Mouse (Mus musculus) stomach, postnatal 0 days (tissue): Measurements from ENCODE around the gene Dnmt3a.

Experiments used
- CTCF ChIP-seq: IDR thresholded peaks from 2 replicates; pipeline ENCODE4 v1.5.1; 2016; ENCODE audit warnings: antibody characterized with exemption, low read depth, mild to moderate bottlenecking, moderate library complexity
- EP300 ChIP-seq: optimal IDR thresholded peaks from 2 replicates; pipeline ENCODE3; 2016; ENCODE audit warnings: antibody characterized with exemption

- TF ChIP-seq CTCF (no peak), EP300 (no peak)
These were observed 44.1 kb upstream of the Dnmt3a start for GRCm38 (mm10) chr12:3761591-3762295.
